Mouse (Mus musculus) neural tube, embryonic 12.5 days (tissue): ENCODE data around the gene Olfm2. TPM values are rescaled to one million over a fixed set of nuclear protein-coding genes. Genes with fewer than 3 reads are reported as not detected.
"Not testable (repeated sequence)": the region's sequence is repeated elsewhere in the genome, so short reads cannot be mapped to it uniquely, and the experiment has no call there.

Experiments
- ATAC-seq: fragments of 200-750 bp; cut with Nextera tagmentation; 2 replicates; pipeline ENCODE4 v1.8.0; 2017; ENCODE audit warnings: low read depth, mild to moderate bottlenecking, moderate TSS enrichment, moderate library complexity; ENCODE audit not compliant: low FRiP score
- H3K27ac ChIP-seq: fragments of 300-500 bp; sonication (generic); 2 replicates; pipeline ENCODE4 v1.5.1; 2016
- H3K27me3 ChIP-seq: fragments of 300-500 bp; sonication (generic); replicated peaks from 2 replicates; pipeline ENCODE4 v1.6.1; 2016; ENCODE audit warnings: mild to moderate bottlenecking
- H3K36me3 ChIP-seq: fragments of 300-500 bp; sonication (generic); 2 replicates; pipeline ENCODE4 v1.6.1; 2016; ENCODE audit warnings: mild to moderate bottlenecking
- H3K4me1 ChIP-seq: fragments of 300-500 bp; sonication (generic); 2 replicates; pipeline ENCODE4 v1.6.1; 2016
- H3K4me2 ChIP-seq: fragments of 300-500 bp; sonication (generic); replicated peaks from 2 replicates; pipeline ENCODE4 v1.6.1; 2016; ENCODE audit warnings: mild to moderate bottlenecking
- H3K4me3 ChIP-seq: fragments of 300-500 bp; sonication (generic); 2 replicates; pipeline ENCODE4 v1.5.1; 2016
- H3K9ac ChIP-seq: fragments of 300-500 bp; sonication (generic); 2 replicates; pipeline ENCODE4 v1.6.1; 2016; ENCODE audit warnings: mild to moderate bottlenecking
- H3K9me3 ChIP-seq: fragments of 300-500 bp; sonication (generic); 2 replicates; pipeline ENCODE4 v1.6.1; 2016; ENCODE audit warnings: mild to moderate bottlenecking
- WGBS: fragments of 180-500 bp; shearing (Covaris S2); methylation state at CpG from one replicate; pipeline ENCODE4 v1.1.7; 2016; 5-methylcytosine and 5-hydroxymethylcytosine counted together
- polyA plus RNA-seq: library from polyadenylated mRNA; unstranded; fragments of >200 nt; fragmentation: Nextera tagmentation; extraction: Ambion mirVana; gene quantifications from 2 replicates; pipeline ENCODE4 v1.2.1, GENCODE M21; 2016

Gene Olfm2
- polyA plus RNA-seq, 1 experiment from 2014 or later: 89.8 TPM

GRCm38 (mm10) chr9:20713478-20713987, 32.6 kb downstream of the Olfm2 start:
- Histone ChIP-seq H3K9me3 (no peaks in the 10 kb centered on the region), H3K9ac (no peak overlapping the region), H3K36me3 (0 out of 2 replicates have a peak, but pooled peaks cover 4% of the 10 kb centered on the region), H3K27ac (peak overlapping the region; percentile 65), H3K4me1 (peaks cover 10% of the 10 kb centered on the region), H3K4me2 (peak overlapping the region; percentile 3), H3K27me3 (no peaks in the 10 kb centered on the region), H3K4me3 (no peak overlapping the region)
- WGBS: 21% methylated on average over 7 of the region's 11 CpGs
- ATAC-seq: peak; percentile 81

- H3K36me3 ChIP-seq: 0 out of 2 replicates have a peak, but pooled peaks cover 4% of the 10 kb centered on the region
- 64% methylated on average over 5 of the region's 5 CpGs for WGBS
- peak overlapping the region; percentile 3 for H3K4me2 ChIP-seq
- H3K9me3 ChIP-seq: no peaks in the 10 kb centered on the region
- H3K27me3 ChIP-seq: no peaks in the 10 kb centered on the region
- peak; percentile 48 for ATAC-seq
- no peak overlapping the region for H3K9ac ChIP-seq
- no peak overlapping the region for H3K4me3 ChIP-seq
- H3K4me1 ChIP-seq: peaks cover 10% of the 10 kb centered on the region
- H3K27ac ChIP-seq: peak overlapping the region; percentile 65
Measured at GRCm38 (mm10) chr9:20712934-20713477, 33.1 kb downstream of the Olfm2 start.

DNA sequence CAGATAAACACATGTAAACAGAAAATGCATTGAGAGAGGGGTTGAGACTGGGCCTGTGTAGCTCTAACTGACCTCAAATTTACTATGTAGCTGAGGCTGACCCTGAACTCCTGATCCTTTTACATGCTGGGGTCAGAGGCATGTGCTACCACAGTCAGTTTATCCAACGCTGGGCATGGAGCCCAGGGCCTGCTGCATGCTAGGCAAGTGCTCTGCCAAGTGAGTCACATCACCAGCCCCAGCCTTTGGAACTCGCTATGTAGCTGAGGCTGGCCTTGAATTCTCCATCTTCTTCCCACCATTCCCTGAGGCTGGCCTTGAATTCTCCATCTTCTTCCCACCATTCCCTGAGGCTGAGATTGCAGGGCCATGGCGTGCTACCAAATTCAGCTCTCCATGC, 35.7 kb downstream of the Olfm2 start:
- Histone ChIP-seq H3K9ac (no peak overlapping the region), H3K4me1 (peaks cover 10% of the 10 kb centered on the region), H3K4me3 (no peak overlapping the region), H3K9me3 (no peaks in the 10 kb centered on the region), H3K27me3 (no peaks in the 10 kb centered on the region), H3K27ac (no peak overlapping the region), H3K36me3 (0 out of 2 replicates have a peak, but pooled peaks cover 4% of the 10 kb centered on the region), H3K4me2 (no peak overlapping the region)
- 90% methylated on average over 3 of the region's 3 CpGs for WGBS
- no peak for ATAC-seq

DNA sequence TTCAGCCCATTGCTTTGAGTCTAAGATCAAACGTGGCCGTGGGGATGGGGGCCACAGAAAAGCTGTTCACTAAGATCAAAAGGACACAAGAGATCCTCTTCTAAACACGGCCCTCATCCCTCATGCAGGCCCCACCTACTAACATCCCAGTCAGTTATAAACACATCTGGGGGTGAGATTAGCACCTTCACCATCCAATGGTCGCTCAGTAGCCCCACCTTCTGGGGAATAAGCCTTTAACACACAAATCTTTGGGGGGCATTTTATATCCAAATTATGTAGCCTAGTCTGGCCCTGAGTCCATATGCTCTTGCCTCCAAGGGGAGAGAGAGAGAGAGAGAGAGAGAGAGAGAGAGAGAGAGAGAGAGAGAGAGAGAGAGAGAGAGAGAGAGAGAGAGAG, 40.2 kb downstream of the Olfm2 start:
- ATAC-seq: no peak
- H3K4me2 ChIP-seq: no peak overlapping the region
- no peaks in the 10 kb centered on the region for H3K27me3 ChIP-seq
- no peak overlapping the region for H3K4me3 ChIP-seq
- WGBS: 36% methylated on average over 4 of the region's 4 CpGs
- no peak overlapping the region for H3K27ac ChIP-seq
- H3K9me3 ChIP-seq: no peaks in the 10 kb centered on the region; the same call in 1 of the 2 replicates
- H3K9ac ChIP-seq: no peak overlapping the region
- H3K36me3 ChIP-seq: no peaks in the 10 kb centered on the region
- H3K4me1 ChIP-seq: peaks cover 14% of the 10 kb centered on the region

- peaks cover 14% of the 10 kb centered on the region for H3K4me1 ChIP-seq
Measured at GRCm38 (mm10) chr9:20705420-20705819, 40.7 kb downstream of the Olfm2 start.

GRCm38 (mm10) chr9:20703832-20704380, 42.2 kb downstream of the Olfm2 start:
- H3K27me3 ChIP-seq: no peaks in the 10 kb centered on the region
- peak overlapping the region; percentile 31 for H3K4me2 ChIP-seq
- 34% methylated on average over 8 of the region's 8 CpGs for WGBS
- peak overlapping the region; percentile 54; the same call in 1 of the 2 replicates for H3K27ac ChIP-seq
- H3K9ac ChIP-seq: no peak overlapping the region
- peaks cover 3% of the 10 kb centered on the region; the same call in 1 of the 2 replicates for H3K36me3 ChIP-seq
- H3K4me1 ChIP-seq: peaks cover 14% of the 10 kb centered on the region
- no peaks in the 10 kb centered on the region; the same call in 1 of the 2 replicates for H3K9me3 ChIP-seq
- peak; percentile 76 for ATAC-seq
- no peak overlapping the region for H3K4me3 ChIP-seq

More at GRCm38 (mm10) chr9:20705420-20705819, 40.7 kb downstream of the Olfm2 start:
- Histone ChIP-seq H3K4me3 (no peak overlapping the region), H3K27ac (no peak overlapping the region), H3K36me3 (no peaks in the 10 kb centered on the region), H3K9me3 (no peaks in the 10 kb centered on the region; the same call in 1 of the 2 replicates), H3K9ac (no peak overlapping the region), H3K27me3 (no peaks in the 10 kb centered on the region), H3K4me2 (no peak overlapping the region)
- ATAC-seq: no peak

- H3K4me1 ChIP-seq: peaks cover 38% of the 10 kb centered on the region
- 15% methylated on average over 8 of the region's 8 CpGs for WGBS
Measured at GRCm38 (mm10) chr9:20697466-20697865, 48.7 kb downstream of the Olfm2 start.

DNA sequence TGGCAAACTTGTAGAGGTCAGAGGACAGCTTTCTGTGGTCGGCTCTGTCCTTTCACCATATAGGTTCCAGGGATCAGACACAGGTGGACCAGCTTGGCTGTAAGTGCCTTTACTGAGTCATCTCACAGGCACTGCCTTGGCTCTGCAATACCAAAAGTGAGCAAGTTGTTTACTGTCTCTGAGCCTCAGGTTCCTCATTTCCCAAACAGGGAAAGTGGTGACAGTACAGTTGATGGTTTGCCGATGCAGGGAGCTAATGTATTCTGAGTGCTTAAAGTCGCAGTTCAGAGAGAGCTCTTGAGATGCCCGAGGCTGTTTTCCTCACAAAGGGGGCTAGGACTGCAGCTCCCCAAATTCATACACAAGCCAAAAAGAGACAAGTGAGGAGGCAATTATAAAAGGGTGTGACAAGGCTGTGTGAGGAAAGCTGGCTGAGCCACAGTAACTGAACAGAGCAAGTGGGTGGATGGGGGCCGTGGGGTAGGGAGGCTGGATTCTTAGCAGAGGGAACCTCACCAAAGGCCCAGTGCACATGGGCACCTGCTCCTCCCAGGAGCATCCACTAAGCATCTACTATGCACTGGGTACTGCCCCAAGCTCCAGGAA, 49.9 kb downstream of the Olfm2 start:
- 57% methylated on average over 5 of the region's 5 CpGs for WGBS
- no peak overlapping the region for H3K27ac ChIP-seq
- no peak overlapping the region for H3K9ac ChIP-seq
- peaks cover 3% of the 10 kb centered on the region; the same call in 1 of the 2 replicates for H3K36me3 ChIP-seq
- no peak for ATAC-seq
- H3K27me3 ChIP-seq: no peaks in the 10 kb centered on the region
- no peak overlapping the region for H3K4me3 ChIP-seq
- H3K4me2 ChIP-seq: no peak overlapping the region
- H3K4me1 ChIP-seq: peaks cover 38% of the 10 kb centered on the region
- no peaks in the 10 kb centered on the region; the same call in 1 of the 2 replicates for H3K9me3 ChIP-seq

More at GRCm38 (mm10) chr9:20697466-20697865, 48.7 kb downstream of the Olfm2 start:
- Histone ChIP-seq H3K36me3 (peaks cover 3% of the 10 kb centered on the region; the same call in 1 of the 2 replicates), H3K4me2 (no peak overlapping the region; the same call in 1 of the 2 replicates), H3K27ac (peak overlapping the region; percentile 23; the same call in 1 of the 2 replicates), H3K9ac (no peak overlapping the region), H3K4me3 (no peak overlapping the region), H3K27me3 (no peaks in the 10 kb centered on the region), H3K9me3 (no peaks in the 10 kb centered on the region; the same call in 1 of the 2 replicates)
- peak; percentile 76 for ATAC-seq

GRCm38 (mm10) chr9:20694721-20695235, 51.4 kb downstream of the Olfm2 start:
- Histone ChIP-seq H3K27me3 (no peaks in the 10 kb centered on the region), H3K4me2 (peak overlapping the region; percentile 62), H3K36me3 (peaks cover under 1% of the 10 kb centered on the region; the same call in 1 of the 2 replicates), H3K9me3 (no peaks in the 10 kb centered on the region), H3K27ac (no peak overlapping the region; the same call in 1 of the 2 replicates), H3K4me1 (peaks cover 45% of the 10 kb centered on the region), H3K4me3 (peak overlapping the region; percentile 24; the same call in 1 of the 2 replicates), H3K9ac (peak overlapping the region; percentile 52; the same call in 1 of the 2 replicates)
- ATAC-seq: no peak
- 2% methylated on average over 25 of the region's 25 CpGs for WGBS

DNA sequence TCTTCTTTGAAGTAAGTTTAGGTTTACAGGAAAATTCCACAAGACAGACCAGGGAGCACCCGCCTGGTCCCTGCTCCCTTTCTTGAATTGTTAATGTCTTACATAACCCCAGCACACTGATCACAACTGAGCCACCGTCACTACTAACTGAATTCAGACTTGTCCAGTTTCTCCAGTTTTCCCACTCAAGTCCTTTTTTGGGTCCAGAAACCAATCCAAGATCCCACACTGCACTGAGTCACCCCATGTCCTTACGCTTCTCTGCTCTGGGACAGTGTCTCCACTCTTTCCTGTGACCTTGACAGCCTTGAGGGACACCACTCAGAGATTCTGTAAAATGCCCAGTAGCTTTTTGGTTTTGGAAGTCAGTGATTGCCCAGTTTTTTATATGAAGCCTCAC, 53.3 kb downstream of the Olfm2 start:
- peaks cover 47% of the 10 kb centered on the region for H3K4me1 ChIP-seq
- no peak overlapping the region for H3K4me2 ChIP-seq
- no peaks in the 10 kb centered on the region for H3K9me3 ChIP-seq
- WGBS: 88% methylated on average over 3 of the region's 3 CpGs
- H3K36me3 ChIP-seq: no peaks in the 10 kb centered on the region
- no peak overlapping the region for H3K9ac ChIP-seq
- no peak for ATAC-seq
- no peak overlapping the region for H3K4me3 ChIP-seq
- H3K27me3 ChIP-seq: no peaks in the 10 kb centered on the region
- H3K27ac ChIP-seq: no peak overlapping the region

- H3K9me3 ChIP-seq, H3K4me3 ChIP-seq, ATAC-seq, H3K9ac ChIP-seq, H3K27me3 ChIP-seq, H3K36me3 ChIP-seq, H3K27ac ChIP-seq, H3K4me2 ChIP-seq: not testable (repeated sequence)
- peaks cover 27% of the 10 kb centered on the region for H3K4me1 ChIP-seq
- 85% methylated on average over 2 of the region's 2 CpGs for WGBS
Measured at GRCm38 (mm10) chr9:20690449-20690848, 55.7 kb downstream of the Olfm2 start.

DNA sequence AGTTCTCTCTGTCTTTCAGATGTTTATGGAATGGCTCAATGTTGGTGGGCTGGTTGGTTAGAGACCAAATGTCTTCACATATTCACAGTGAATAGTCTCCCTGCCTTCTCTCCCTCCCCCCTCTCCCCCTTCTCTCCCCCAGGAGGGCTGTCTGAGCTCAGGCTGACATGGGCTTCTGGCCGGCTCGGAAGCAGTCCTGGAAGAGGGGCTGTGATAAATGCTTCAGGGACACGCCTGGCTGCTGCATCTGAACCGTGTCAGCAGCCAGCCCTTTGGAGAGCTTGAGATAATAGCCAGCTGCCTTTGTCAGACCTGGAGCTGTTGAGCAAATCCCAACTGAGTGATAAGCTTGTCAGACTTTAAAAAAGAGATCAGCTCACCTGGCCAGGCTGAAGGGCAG, 56.2 kb downstream of the Olfm2 start:
- H3K9me3 ChIP-seq: no peaks in the 10 kb centered on the region
- ATAC-seq: peak; percentile 60
- no peaks in the 10 kb centered on the region for H3K27me3 ChIP-seq
- no peak overlapping the region for H3K4me3 ChIP-seq
- H3K4me1 ChIP-seq: peaks cover 22% of the 10 kb centered on the region
- no peak overlapping the region for H3K9ac ChIP-seq
- WGBS: 1% methylated on average over 4 of the region's 4 CpGs
- peak overlapping the region; percentile 27 for H3K4me2 ChIP-seq
- H3K27ac ChIP-seq: peak overlapping the region; percentile 68
- H3K36me3 ChIP-seq: no peaks in the 10 kb centered on the region
